Mouse (Mus musculus): Measurements from ENCODE around the gene Cir1.

Cir1 gene

GRCm38 (mm10) chr2:73298841-73299240, 13.7 kb downstream of the Cir1 start:
- DNase-seq: no peak

- DNase-seq: no peak
Observed at GRCm38 (mm10) chr2:73298154-73298553, 14.3 kb downstream of the Cir1 start.

GRCm38 (mm10) chr2:73295023-73295422, 17.5 kb downstream of the Cir1 start:
- DNase-seq: no peak

GRCm38 (mm10) chr2:73291130-73291529, 21.4 kb downstream of the Cir1 start:
- no peak for DNase-seq

- no peak for DNase-seq
Observed at GRCm38 (mm10) chr2:73285630-73286029, 26.9 kb downstream of the Cir1 start.

GRCm38 (mm10) chr2:73281707-73282106, 30.8 kb downstream of the Cir1 start:
- DNase-seq: no peak

- DNase-seq: no peak
Observed at GRCm38 (mm10) chr2:73281048-73281661, 31.3 kb downstream of the Cir1 start.

GRCm38 (mm10) chr2:73280356-73281047, 32.0 kb downstream of the Cir1 start:
- DNase-seq: no peak

GRCm38 (mm10) chr2:73279271-73280038, 33.0 kb downstream of the Cir1 start:
- no peak for DNase-seq

- DNase-seq: no peak
Observed at GRCm38 (mm10) chr2:73278869-73279268, 33.6 kb downstream of the Cir1 start.

GRCm38 (mm10) chr2:73278131-73278854, 34.2 kb downstream of the Cir1 start:
- DNase-seq: peak; percentile 87 to 90

GRCm38 (mm10) chr2:73277709-73278075, 34.8 kb downstream of the Cir1 start:
- no peak for DNase-seq

GRCm38 (mm10) chr2:73277021-73277708, 35.3 kb downstream of the Cir1 start:
- peak in 1 of 2 experiments; percentile 36 for DNase-seq

- DNase-seq: no peak
Observed at GRCm38 (mm10) chr2:73276141-73276571, 36.3 kb downstream of the Cir1 start.

- no peak for DNase-seq
Observed at GRCm38 (mm10) chr2:73275261-73276040, 37.0 kb downstream of the Cir1 start.

GRCm38 (mm10) chr2:73274119-73274920, 38.2 kb downstream of the Cir1 start:
- no peak for DNase-seq

- DNase-seq: no peak
Observed at GRCm38 (mm10) chr2:73273249-73274118, 39.0 kb downstream of the Cir1 start.

- no peak for DNase-seq
Observed at GRCm38 (mm10) chr2:73272351-73273248, 39.9 kb downstream of the Cir1 start.

All from kidney, postnatal 25 days (tissue).